Mouse (Mus musculus) brain, embryonic 18.5 days (tissue): ENCODE data around the gene Srms.

Experiments used
- DNase-seq: peaks from one replicate; pipeline ENCODE4 v3.0.0-alpha.2; 2012; ENCODE audit warnings: low read depth, low spot score

The Srms gene

GRCm38 (mm10) chr2:181166469-181166868 is 46.5 kb downstream of the Srms start:
- no peak for DNase-seq

GRCm38 (mm10) chr2:181160821-181161220 is 52.2 kb downstream of the Srms start:
- no peak for DNase-seq

- DNase-seq = peak; percentile 68
Measured at GRCm38 (mm10) chr2:181159771-181160170, 53.2 kb downstream of the Srms start.

DNA sequence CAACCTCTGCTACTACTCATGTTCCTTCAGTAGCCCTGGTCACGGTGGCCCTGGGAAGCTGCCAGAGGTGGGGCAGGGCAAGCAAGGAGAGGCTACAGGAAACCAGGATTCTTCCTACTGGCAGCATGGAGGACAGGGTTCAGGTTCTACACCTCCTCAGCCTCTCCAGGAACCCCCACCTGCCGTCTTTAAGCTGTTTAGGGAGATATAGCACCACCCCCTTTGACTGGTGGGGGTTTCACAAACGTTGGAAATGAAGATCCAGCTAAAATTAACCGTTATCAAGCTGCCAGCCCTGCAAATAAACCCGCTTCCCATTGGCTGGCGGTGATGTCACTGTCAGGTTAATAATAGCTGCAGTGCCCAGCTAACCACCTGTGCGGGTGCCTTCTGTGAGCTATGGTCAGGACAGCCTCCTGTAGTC is 53.9 kb downstream of the Srms start:
- peak; percentile 45 for DNase-seq

DNA sequence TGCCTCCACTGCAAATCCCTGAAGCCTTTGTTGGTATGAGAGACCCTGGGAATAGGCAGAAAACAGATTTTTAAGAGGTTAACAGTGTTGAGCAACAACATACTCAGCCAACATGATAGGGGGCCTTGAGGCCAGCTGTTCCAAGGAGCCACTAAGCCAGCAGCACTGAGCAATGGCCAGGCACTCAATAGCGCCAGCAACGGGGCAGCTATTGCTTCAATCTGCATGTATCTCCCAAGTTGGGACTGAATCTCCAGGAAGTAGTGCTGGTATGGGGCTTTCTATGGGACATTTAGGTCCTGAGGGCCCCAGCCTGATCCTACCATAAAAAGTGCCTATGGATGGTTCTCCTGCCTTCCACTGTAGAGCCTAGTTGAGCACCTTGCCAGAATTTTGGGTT is 54.5 kb downstream of the Srms start:
- no peak for DNase-seq

GRCm38 (mm10) chr2:181157716-181158302 is 55.2 kb downstream of the Srms start:
- DNase-seq = no peak

- no peak for DNase-seq
Measured at GRCm38 (mm10) chr2:181157180-181157579, 55.8 kb downstream of the Srms start.

- DNase-seq = no peak
Measured at GRCm38 (mm10) chr2:181156248-181157121, 56.5 kb downstream of the Srms start, which contains the start of gene Eef1a2. TSS of gene Eef1a2 (minus strand) at chr2:181157014.

DNA sequence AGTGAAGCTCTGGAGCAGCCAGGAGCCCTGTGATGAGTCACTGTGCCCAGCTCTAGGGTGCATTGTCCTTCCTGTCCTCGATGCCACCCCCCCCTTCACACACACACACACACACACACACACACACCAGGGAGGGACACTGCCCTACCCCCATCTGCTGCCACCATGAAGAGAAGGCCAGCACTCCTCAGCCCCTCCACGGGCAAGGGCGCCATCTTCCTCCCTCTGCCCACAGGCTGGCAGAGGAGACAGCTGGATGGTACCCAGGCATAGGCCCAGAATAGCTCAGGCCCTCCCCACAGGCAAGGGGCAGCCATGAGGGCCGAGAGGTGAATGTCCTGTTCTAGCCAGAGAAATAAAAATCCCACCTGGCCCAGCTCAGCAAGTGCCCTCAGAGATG is 57.2 kb downstream of the Srms start:
- DNase-seq = no peak
